Mouse (Mus musculus) kidney, postnatal 0 days (tissue): Measurements from ENCODE around the gene Mmaa. TPM values are rescaled to one million over a fixed set of nuclear protein-coding genes. Genes with fewer than 3 reads are reported as not detected.
A peak's percentile ranks its signal among the peaks of the same experiment; 100 is the strongest.

ENCODE experiments used
- ATAC-seq: fragments of 200-750 bp; cut with Nextera tagmentation; replicated peaks from 2 replicates; pipeline ENCODE4 v1.8.0; 2017; ENCODE audit warnings: low read depth, moderate number of reproducible peaks, moderate TSS enrichment, moderate library complexity; ENCODE audit not compliant: low FRiP score
- DNase-seq: peaks from one replicate; pipeline ENCODE4 v3.0.0-alpha.2; 2016; ENCODE audit warnings: low spot score
- H3K27ac ChIP-seq: fragments of 300-500 bp; sonication (generic); 2 replicates; pipeline ENCODE4 v1.5.1; 2014; ENCODE audit warnings: mild to moderate bottlenecking
- H3K27me3 ChIP-seq: fragments of 300-500 bp; sonication (generic); 2 replicates; pipeline ENCODE4 v1.6.1; 2014; ENCODE audit warnings: low read length, mixed read lengths; ENCODE audit not compliant: insufficient read depth
- H3K36me3 ChIP-seq: fragments of 300-500 bp; sonication (generic); 2 replicates; pipeline ENCODE4 v1.6.1; 2014; ENCODE audit warnings: low read length, mixed read lengths; ENCODE audit not compliant: insufficient read depth
- H3K4me1 ChIP-seq: fragments of 300-500 bp; sonication (generic); replicated peaks from 2 replicates; pipeline ENCODE4 v1.6.1; 2014; ENCODE audit warnings: antibody characterized with exemption, low read length, mixed read lengths; ENCODE audit not compliant: insufficient read depth
- H3K4me2 ChIP-seq: fragments of 300-500 bp; sonication (generic); 2 replicates; pipeline ENCODE4 v1.6.1; 2014; ENCODE audit warnings: mild to moderate bottlenecking, low read length, moderate library complexity, mixed read lengths
- H3K4me3 ChIP-seq: fragments of 300-500 bp; sonication (generic); replicated peaks from 2 replicates; pipeline ENCODE4 v1.5.1; 2014; ENCODE audit warnings: low read depth, low read length
- H3K9ac ChIP-seq: fragments of 300-500 bp; sonication (generic); 2 replicates; pipeline ENCODE4 v1.6.1; 2014; ENCODE audit warnings: low read depth, low read length
- H3K9me3 ChIP-seq: fragments of 300-500 bp; sonication (generic); replicated peaks from 2 replicates; pipeline ENCODE4 v1.6.1; 2016; ENCODE audit warnings: low read length, inconsistent platforms, mixed read lengths
- CTCF ChIP-seq: IDR thresholded peaks from 2 replicates; pipeline ENCODE4 v1.5.1; 2016; ENCODE audit warnings: antibody characterized with exemption, low read depth, mild to moderate bottlenecking, moderate library complexity
- WGBS: fragments of 180-500 bp; shearing (Covaris S2); extraction: QIAGEN DNeasy Blood & Tissue Kit; methylation state at CpG from one replicate; pipeline ENCODE4 v1.1.7; 2014; 5-methylcytosine and 5-hydroxymethylcytosine counted together
- polyA plus RNA-seq: library from polyadenylated mRNA; unstranded; fragments of >200 nt; fragmentation: Nextera tagmentation; extraction: Ambion mirVana; gene quantifications from 2 replicates; pipeline ENCODE4 v1.2.1, GENCODE M21; 2015

Gene Mmaa
- polyA plus RNA-seq, 1 experiment from 2014 or later: 15.0 TPM

- DNase-seq (peak; percentile 9), ATAC-seq (no peak)
- Histone ChIP-seq H3K9me3 (no peaks in the 10 kb centered on the region), H3K36me3 (no peaks in the 10 kb centered on the region), H3K4me2 (peak overlapping the region; percentile 75), H3K4me1 (0 out of 2 replicates have a peak, but pooled peaks cover 9% of the 10 kb centered on the region), H3K27me3 (no peaks in the 10 kb centered on the region), H3K9ac (no peak overlapping the region; the same call in 1 of the 2 replicates), H3K27ac (peak overlapping the region; percentile 97; the same call in 1 of the 2 replicates), H3K4me3 (peak overlapping the region; percentile 58)
- 36% methylated on average over 3 of the region's 3 CpGs for WGBS
- TF ChIP-seq CTCF: no peak
These were observed 896 bp downstream of the Mmaa start for GRCm38 (mm10) chr8:79293841-79294240.

GRCm38 (mm10) chr8:79292712-79293264 lies 1.9 kb downstream of the Mmaa start:
- Histone ChIP-seq H3K4me1 (0 out of 2 replicates have a peak, but pooled peaks cover 9% of the 10 kb centered on the region), H3K36me3 (no peaks in the 10 kb centered on the region), H3K4me3 (no peak overlapping the region), H3K9ac (no peak overlapping the region), H3K9me3 (no peaks in the 10 kb centered on the region), H3K4me2 (peak overlapping the region; percentile 75; the same call in 1 of the 2 replicates), H3K27me3 (no peaks in the 10 kb centered on the region), H3K27ac (0 out of 2 replicates have a peak overlapping the region, but pooled peaks have one; percentile 21)
- WGBS: 76% methylated on average over 3 of the region's 3 CpGs
- no peak for ATAC-seq
- DNase-seq: no peak
- TF ChIP-seq CTCF: no peak

DNA sequence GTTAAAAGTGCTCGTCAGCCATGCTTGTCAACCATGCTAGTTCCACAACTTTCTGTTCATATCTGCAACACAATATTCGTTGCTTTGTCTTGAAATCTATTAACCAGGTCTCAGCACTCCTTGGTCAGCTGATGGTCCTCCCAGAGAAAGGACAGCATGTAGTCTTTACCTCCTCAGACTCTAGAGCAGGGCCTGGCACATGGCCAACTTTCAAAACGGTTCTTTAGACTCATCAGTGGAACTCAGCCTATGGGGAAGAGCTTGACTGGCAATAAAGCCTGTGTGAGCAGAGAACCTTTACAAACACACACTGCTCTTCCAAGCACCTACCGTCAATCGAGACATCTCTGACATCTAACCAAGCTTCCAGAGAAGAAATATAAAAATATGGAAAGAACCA lies 5.1 kb downstream of the Mmaa start:
- Histone ChIP-seq H3K27ac (no peak overlapping the region), H3K4me2 (no peak overlapping the region), H3K4me3 (no peak overlapping the region), H3K9me3 (no peaks in the 10 kb centered on the region), H3K27me3 (no peaks in the 10 kb centered on the region), H3K4me1 (0 out of 2 replicates have a peak, but pooled peaks cover 9% of the 10 kb centered on the region), H3K36me3 (no peaks in the 10 kb centered on the region), H3K9ac (no peak overlapping the region)
- WGBS: 64% methylated on average over 5 of the region's 5 CpGs
- TF ChIP-seq CTCF: no peak
- ATAC-seq (no peak), DNase-seq (peak; percentile 10)

GRCm38 (mm10) chr8:79288681-79289080 lies 6.1 kb downstream of the Mmaa start:
- H3K27me3 ChIP-seq: no peaks in the 10 kb centered on the region
- H3K4me3 ChIP-seq: no peak overlapping the region
- 54% methylated on average over 2 of the region's 2 CpGs for WGBS
- no peak for TF ChIP-seq CTCF
- ATAC-seq (no peak), DNase-seq (no peak)
- H3K9ac ChIP-seq: no peak overlapping the region
- H3K4me1 ChIP-seq: 0 out of 2 replicates have a peak, but pooled peaks cover 7% of the 10 kb centered on the region
- H3K36me3 ChIP-seq: no peaks in the 10 kb centered on the region
- no peak overlapping the region for H3K27ac ChIP-seq
- H3K9me3 ChIP-seq: no peaks in the 10 kb centered on the region
- no peak overlapping the region for H3K4me2 ChIP-seq

DNA sequence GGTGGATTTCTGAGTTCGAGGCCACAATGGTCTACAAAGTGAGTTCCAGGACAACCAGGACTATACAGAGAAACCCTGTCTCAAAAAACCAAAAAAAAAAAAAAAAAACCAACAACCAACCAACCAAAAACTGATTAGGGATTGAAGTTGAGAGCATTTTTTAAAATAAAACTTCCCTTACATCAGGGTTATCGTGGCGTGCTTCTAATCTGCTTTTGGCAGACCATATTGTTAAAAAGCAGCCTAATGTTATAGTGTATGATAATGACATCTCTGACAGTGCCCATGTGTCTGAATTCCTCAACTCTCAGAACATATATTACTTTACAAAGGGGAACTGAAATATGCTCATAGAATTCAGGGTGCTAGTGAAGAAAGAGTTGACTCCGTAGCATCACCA lies 6.5 kb downstream of the Mmaa start:
- TF ChIP-seq CTCF: no peak
- Histone ChIP-seq H3K4me3 (no peak overlapping the region), H3K27ac (no peak overlapping the region), H3K9ac (no peak overlapping the region), H3K27me3 (no peaks in the 10 kb centered on the region), H3K36me3 (peaks cover under 1% of the 10 kb centered on the region; the same call in 1 of the 2 replicates), H3K9me3 (no peaks in the 10 kb centered on the region), H3K4me1 (0 out of 2 replicates have a peak, but pooled peaks cover 3% of the 10 kb centered on the region), H3K4me2 (no peak overlapping the region)
- ATAC-seq (no peak), DNase-seq (no peak)
- WGBS: 92% methylated on average over 4 of the region's 4 CpGs

DNA sequence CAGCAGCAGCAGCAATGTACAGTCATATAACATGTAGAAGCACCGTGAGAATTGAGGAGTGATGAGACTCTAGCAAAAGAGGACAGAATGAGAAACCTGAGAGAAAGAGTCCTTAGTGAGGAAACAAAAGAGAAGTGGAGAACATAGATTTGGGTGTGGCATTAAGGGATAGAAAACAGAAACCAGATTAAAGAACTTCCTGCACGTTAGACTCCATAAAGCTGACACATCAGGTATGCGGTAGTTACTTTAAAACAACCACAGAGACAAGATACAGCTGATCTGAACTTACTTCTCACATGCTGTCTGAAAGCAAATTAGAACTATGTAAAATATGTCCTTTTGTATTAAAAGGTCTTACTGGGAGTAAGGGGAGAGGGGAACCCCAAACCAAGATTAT lies 8.3 kb downstream of the Mmaa start:
- no peaks in the 10 kb centered on the region for H3K4me1 ChIP-seq
- no peak overlapping the region for H3K4me2 ChIP-seq
- H3K27ac ChIP-seq: no peak overlapping the region
- H3K4me3 ChIP-seq: no peak overlapping the region
- no peak overlapping the region for H3K9ac ChIP-seq
- no peak for TF ChIP-seq CTCF
- WGBS: 82% methylated on average over 3 of the region's 3 CpGs
- DNase-seq (no peak), ATAC-seq (no peak)
- no peaks in the 10 kb centered on the region for H3K27me3 ChIP-seq
- H3K36me3 ChIP-seq: peaks cover 3% of the 10 kb centered on the region; the same call in 1 of the 2 replicates
- no peaks in the 10 kb centered on the region for H3K9me3 ChIP-seq
